Mouse (Mus musculus): ENCODE data around the gene Foxp4. TPM values are rescaled to one million over a fixed set of nuclear protein-coding genes. Genes with fewer than 3 reads are reported as not detected.

Foxp4 gene
- polyA plus RNA-seq, 1 experiment from 2014 or later: 18.0 TPM

DNA sequence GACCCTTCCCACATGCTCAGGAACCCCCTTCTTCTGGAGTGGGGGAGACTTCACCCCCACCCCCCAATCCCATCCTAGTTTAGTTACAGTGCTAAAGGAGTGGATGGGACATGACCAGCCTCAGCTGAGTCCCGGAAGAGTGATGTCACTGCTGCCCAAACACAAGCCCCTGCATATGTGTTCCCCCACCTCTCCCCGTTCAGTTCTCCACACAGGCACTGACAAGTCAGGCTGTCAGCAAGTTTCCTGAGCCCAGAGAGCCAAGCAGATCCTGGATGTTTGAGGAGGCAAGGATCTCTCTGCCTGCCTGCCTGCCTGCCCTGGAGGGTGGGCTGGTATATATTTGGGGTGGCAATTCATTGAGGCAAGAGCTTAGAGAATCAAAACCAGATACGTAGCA, 45.2 kb downstream of the Foxp4 start:
- no peak for DNase-seq (ENCODE audit: extremely low spot score, low spot score)
- peaks cover 93% of the 10 kb centered on the region for H3K36me3 ChIP-seq (replicated peaks)

DNA sequence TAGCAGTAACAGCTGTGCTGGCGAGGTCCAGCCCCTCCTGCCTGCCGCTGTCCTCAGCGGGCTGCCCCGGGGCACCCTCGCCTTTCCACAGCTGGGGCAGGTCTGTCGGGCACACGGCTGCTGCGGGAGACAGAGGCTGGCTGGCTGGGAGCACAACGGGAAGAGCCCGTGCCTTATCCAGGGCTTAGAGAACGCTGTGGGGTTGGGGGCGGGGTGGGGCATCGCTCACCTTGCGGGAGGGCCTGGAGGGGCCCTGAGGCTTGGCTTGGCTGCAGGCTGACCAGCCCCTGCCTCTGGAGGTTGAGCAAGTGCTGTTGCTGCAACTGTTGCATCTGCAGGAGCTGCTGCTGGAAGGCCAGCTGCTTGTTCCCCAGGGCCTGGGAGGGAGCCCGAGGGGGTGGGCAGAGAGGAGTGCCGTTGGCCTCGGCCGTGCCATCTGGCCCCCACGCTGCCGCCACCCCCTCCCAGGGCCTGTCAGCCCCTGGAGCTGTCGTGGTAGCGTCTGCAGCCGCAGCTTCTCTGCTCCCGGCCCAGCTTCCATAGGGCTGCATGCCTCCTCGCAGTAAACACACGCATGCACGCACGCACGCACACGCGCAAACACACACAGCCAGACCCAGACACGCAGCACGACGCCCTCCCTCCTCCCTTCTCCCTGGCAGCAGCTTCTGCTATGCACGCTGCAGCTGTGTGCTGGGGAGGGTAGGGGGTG, 45.9 kb downstream of the Foxp4 start:
- H3K27me3 ChIP-seq (ENCODE audit: poor library complexity, severe bottlenecking): peaks cover 76% of the 10 kb centered on the region
- no peaks in the 10 kb centered on the region for H3K9me3 ChIP-seq
- H3K4me1 ChIP-seq: peaks cover 98% of the 10 kb centered on the region
- H3K4me3 ChIP-seq: peak overlapping the region; percentile 32
- DNase-seq (ENCODE audit: extremely low spot score, low spot score): no peak
- H3K36me3 ChIP-seq (replicated peaks): peaks cover 93% of the 10 kb centered on the region
- 13% methylated on average over 35 of the region's 35 CpGs for WGBS
- peak overlapping the region; percentile 83 for H3K27ac ChIP-seq

More for the DNA sequence above, 45.2 kb downstream of the Foxp4 start:
- H3K27ac ChIP-seq: peak overlapping the region; percentile 83
- peaks cover 70% of the 10 kb centered on the region for H3K27me3 ChIP-seq (ENCODE audit: poor library complexity, severe bottlenecking)
- H3K9me3 ChIP-seq: no peaks in the 10 kb centered on the region
- peak overlapping the region; percentile 32; the same call in 1 of the 2 replicates for H3K4me3 ChIP-seq
- WGBS: 24% methylated on average over 3 of the region's 3 CpGs
- peaks cover 91% of the 10 kb centered on the region for H3K4me1 ChIP-seq

GRCm38 (mm10) chr17:47877715-47878377, 46.6 kb downstream of the Foxp4 start:
- H3K4me3 ChIP-seq: peak overlapping the region; percentile 32
- H3K27me3 ChIP-seq (ENCODE audit: poor library complexity, severe bottlenecking): peaks cover 76% of the 10 kb centered on the region
- peak overlapping the region; percentile 83 for H3K27ac ChIP-seq
- H3K36me3 ChIP-seq (replicated peaks): peaks cover 93% of the 10 kb centered on the region
- H3K4me1 ChIP-seq: peaks cover 100% of the 10 kb centered on the region
- H3K9me3 ChIP-seq: no peaks in the 10 kb centered on the region
- 13% methylated on average over 10 of the region's 10 CpGs for WGBS
- peak; percentile 46 for DNase-seq (ENCODE audit: extremely low spot score, low spot score)

- no peak for DNase-seq (ENCODE audit: extremely low spot score, low spot score)
- 19% methylated on average over 26 of the region's 26 CpGs for WGBS
- Histone ChIP-seq H3K4me3 (peak overlapping the region; percentile 10; the same call in 1 of the 2 replicates), H3K4me1 (peaks cover 100% of the 10 kb centered on the region), H3K9me3 (no peaks in the 10 kb centered on the region), H3K27me3 (ENCODE audit: poor library complexity, severe bottlenecking) (peaks cover 76% of the 10 kb centered on the region), H3K36me3 (replicated peaks) (peaks cover 93% of the 10 kb centered on the region), H3K27ac (peak overlapping the region; percentile 83)
These were observed 47.4 kb downstream of the Foxp4 start for GRCm38 (mm10) chr17:47876776-47877714.

DNA sequence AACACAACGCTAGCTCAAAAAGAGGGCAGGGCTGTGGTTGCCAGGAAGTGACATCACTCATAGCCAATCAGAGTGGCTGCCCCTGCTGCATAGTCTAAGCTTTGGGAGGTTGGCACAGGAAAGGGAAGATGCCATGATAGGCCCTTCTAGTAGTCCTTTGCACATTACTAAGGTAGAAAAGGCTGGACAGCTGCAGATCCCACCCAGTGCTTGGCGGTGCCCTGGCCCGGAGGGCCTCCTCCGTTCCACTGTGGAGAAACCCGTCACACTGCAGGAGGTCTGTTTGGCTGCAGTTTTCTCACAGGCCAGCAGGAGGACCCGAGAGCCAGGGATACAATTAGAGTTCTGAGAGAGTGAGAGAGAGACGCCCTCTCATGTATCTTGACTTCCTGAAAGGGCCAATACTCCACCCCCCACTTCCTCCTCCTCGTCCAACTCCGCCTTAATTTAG, 51.1 kb downstream of the Foxp4 start:
- Histone ChIP-seq H3K4me1 (peaks cover 79% of the 10 kb centered on the region), H3K9me3 (no peaks in the 10 kb centered on the region), H3K27me3 (ENCODE audit: poor library complexity, severe bottlenecking) (peaks cover 51% of the 10 kb centered on the region), H3K27ac (peak overlapping the region; percentile 44; the same call in 1 of the 2 replicates), H3K36me3 (replicated peaks) (peaks cover 100% of the 10 kb centered on the region), H3K4me3 (peak overlapping the region; percentile 20; the same call in 1 of the 2 replicates)
- peak; percentile 78 for DNase-seq (ENCODE audit: extremely low spot score, low spot score)
- 22% methylated on average over 9 of the region's 9 CpGs for whole genome bisulfite sequencing

GRCm38 (mm10) chr17:47872311-47873011, 52.0 kb downstream of the Foxp4 start:
- no peak for DNase-seq (ENCODE audit: extremely low spot score, low spot score)
- Histone ChIP-seq H3K27me3 (ENCODE audit: poor library complexity, severe bottlenecking) (peaks cover 48% of the 10 kb centered on the region), H3K27ac (peak overlapping the region; percentile 44), H3K36me3 (replicated peaks) (peaks cover 100% of the 10 kb centered on the region), H3K4me1 (peaks cover 76% of the 10 kb centered on the region), H3K9me3 (no peaks in the 10 kb centered on the region), H3K4me3 (no peak overlapping the region)
- WGBS: 79% methylated on average over 31 of the region's 31 CpGs

DNA sequence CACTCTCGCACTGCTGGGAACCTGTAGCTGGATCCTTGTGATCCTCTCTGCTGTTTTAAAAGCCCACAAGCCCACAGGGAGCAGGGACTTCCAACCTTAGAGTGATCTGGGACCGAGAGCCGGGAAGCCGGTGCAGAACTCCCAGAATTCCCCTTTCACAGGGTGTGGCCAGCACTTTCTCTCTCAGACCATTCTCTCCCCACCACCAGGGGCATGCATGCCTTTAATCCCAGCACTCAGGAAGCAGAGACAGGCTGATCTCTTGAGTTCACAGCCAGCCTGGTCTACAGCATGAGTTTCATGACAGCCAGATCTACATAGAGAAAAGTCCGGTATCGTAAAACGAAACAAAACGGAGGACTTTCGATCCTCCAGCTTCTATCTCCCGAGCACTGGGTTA, 54.6 kb downstream of the Foxp4 start:
- H3K4me1 ChIP-seq: peaks cover 57% of the 10 kb centered on the region
- peaks cover 92% of the 10 kb centered on the region for H3K36me3 ChIP-seq (replicated peaks)
- WGBS: 96% methylated on average over 10 of the region's 10 CpGs
- no peak overlapping the region for H3K27ac ChIP-seq
- DNase-seq (ENCODE audit: extremely low spot score, low spot score): no peak
- H3K4me3 ChIP-seq: no peak overlapping the region
- H3K9me3 ChIP-seq: no peaks in the 10 kb centered on the region
- H3K27me3 ChIP-seq (ENCODE audit: poor library complexity, severe bottlenecking): peaks cover 39% of the 10 kb centered on the region

DNA sequence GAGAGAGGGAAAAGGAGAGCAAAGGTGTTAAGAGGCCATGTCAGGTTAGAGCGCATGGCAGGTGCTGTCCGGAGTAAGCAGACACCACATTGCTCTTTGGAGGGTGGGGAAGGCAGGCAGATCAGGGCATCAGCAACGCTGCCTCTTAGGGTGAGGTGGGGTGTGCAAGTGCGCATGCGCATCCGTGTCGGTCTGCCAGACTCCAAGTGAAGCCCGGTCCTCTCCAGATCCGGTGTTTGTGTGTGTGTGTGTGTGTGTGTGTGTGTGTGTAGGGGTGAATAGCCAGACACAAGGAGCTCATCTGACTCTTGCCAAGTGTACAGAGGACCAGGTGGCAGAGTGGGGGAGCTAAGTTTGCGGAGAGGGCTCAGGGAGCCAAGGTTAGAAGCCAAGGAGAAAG, 58.4 kb downstream of the Foxp4 start:
- H3K27me3 ChIP-seq (ENCODE audit: poor library complexity, severe bottlenecking): peaks cover 33% of the 10 kb centered on the region
- peaks cover 44% of the 10 kb centered on the region for H3K4me1 ChIP-seq
- 69% methylated on average over 10 of the region's 10 CpGs for WGBS
- H3K4me3 ChIP-seq: no peak overlapping the region
- H3K9me3 ChIP-seq: no peaks in the 10 kb centered on the region
- no peak for DNase-seq (ENCODE audit: extremely low spot score, low spot score)
- H3K27ac ChIP-seq: no peak overlapping the region
- H3K36me3 ChIP-seq (replicated peaks): peaks cover 53% of the 10 kb centered on the region

- Histone ChIP-seq H3K27me3 (ENCODE audit: poor library complexity, severe bottlenecking) (peaks cover 36% of the 10 kb centered on the region), H3K27ac (peak overlapping the region; percentile 71), H3K4me1 (peaks cover 49% of the 10 kb centered on the region), H3K9me3 (no peaks in the 10 kb centered on the region), H3K36me3 (replicated peaks) (peaks cover 38% of the 10 kb centered on the region), H3K4me3 (peak overlapping the region; percentile 16; the same call in 1 of the 2 replicates)
- WGBS: 2% methylated on average over 17 of the region's 17 CpGs
- DNase-seq (ENCODE audit: extremely low spot score, low spot score): peak; percentile 87
These were observed 59.9 kb downstream of the Foxp4 start for GRCm38 (mm10) chr17:47864496-47864895.

GRCm38 (mm10) chr17:47863437-47863836, 61.0 kb downstream of the Foxp4 start:
- H3K27ac ChIP-seq: peak overlapping the region; percentile 77
- peaks cover 26% of the 10 kb centered on the region for H3K27me3 ChIP-seq (ENCODE audit: poor library complexity, severe bottlenecking)
- no peak for DNase-seq (ENCODE audit: extremely low spot score, low spot score)
- H3K4me1 ChIP-seq: peaks cover 39% of the 10 kb centered on the region
- H3K9me3 ChIP-seq: no peaks in the 10 kb centered on the region
- H3K36me3 ChIP-seq (replicated peaks): peaks cover 27% of the 10 kb centered on the region
- H3K4me3 ChIP-seq: no peak overlapping the region
- 14% methylated on average over 11 of the region's 11 CpGs for WGBS

DNA sequence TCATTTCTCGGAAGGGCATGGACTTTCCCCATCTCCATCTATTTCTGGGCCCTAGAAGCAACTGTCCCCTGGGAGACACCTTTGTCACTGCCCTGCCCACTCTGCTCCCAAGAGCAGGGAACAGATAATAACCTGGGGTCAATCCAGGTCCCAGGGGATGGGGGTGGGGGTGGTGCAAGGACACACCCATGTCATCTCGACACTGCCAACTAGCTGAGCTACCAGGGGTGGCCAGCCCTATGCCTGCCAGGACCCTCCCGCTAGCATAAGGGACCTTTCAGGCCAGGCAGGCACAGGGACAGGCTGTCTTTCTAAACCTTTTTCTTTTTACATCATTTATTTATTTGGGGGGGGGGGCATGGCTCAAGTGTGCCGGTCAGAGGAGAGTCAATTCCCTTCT, 61.4 kb downstream of the Foxp4 start:
- Histone ChIP-seq H3K27me3 (ENCODE audit: poor library complexity, severe bottlenecking) (peaks cover 22% of the 10 kb centered on the region), H3K9me3 (no peaks in the 10 kb centered on the region; the same call in 1 of the 2 replicates), H3K27ac (peak overlapping the region; percentile 77), H3K4me3 (no peak overlapping the region), H3K4me1 (peaks cover 35% of the 10 kb centered on the region), H3K36me3 (replicated peaks) (peaks cover 23% of the 10 kb centered on the region)
- 55% methylated on average over 4 of the region's 4 CpGs for WGBS
- DNase-seq (ENCODE audit: extremely low spot score, low spot score): no peak

DNA sequence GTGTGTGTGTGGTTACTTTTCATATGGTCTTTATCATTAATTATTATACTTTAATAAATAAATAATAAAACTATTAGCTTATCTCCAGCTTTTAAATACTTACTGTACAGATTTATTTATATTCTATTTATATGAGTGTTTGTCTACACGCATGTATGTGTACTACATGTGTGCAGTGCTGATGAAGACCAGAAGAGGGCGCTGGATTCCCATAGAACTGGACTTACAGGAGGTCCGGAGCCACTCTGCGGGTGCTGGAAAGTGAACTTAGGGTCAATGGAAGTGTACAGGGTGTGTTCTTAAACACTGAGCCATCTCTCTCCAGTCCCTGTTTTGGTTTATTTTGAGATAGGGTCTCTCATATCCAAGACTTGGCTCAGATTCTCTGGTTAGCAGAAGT, 68.9 kb downstream of the Foxp4 start:
- peaks cover 29% of the 10 kb centered on the region for H3K27me3 ChIP-seq (ENCODE audit: poor library complexity, severe bottlenecking)
- peaks cover 18% of the 10 kb centered on the region for H3K4me1 ChIP-seq
- no peak overlapping the region for H3K4me3 ChIP-seq
- H3K27ac ChIP-seq: no peak overlapping the region
- no peak for DNase-seq (ENCODE audit: extremely low spot score, low spot score)
- no peaks in the 10 kb centered on the region for H3K36me3 ChIP-seq (replicated peaks)
- 78% methylated on average over 4 of the region's 4 CpGs for WGBS
- H3K9me3 ChIP-seq: peaks cover 8% of the 10 kb centered on the region; the same call in 1 of the 2 replicates

Measured in forebrain, embryonic 10.5 days (tissue).